Mouse (Mus musculus) embryonic fibroblast, embryonic 13.5 days (primary cell): ENCODE measurements around the gene Elovl6.

Source experiments
- CTCF ChIP-seq: IDR thresholded peaks from 2 replicates; pipeline ENCODE4 v1.5.1; 2011; ENCODE audit warnings: mild to moderate bottlenecking, control low read depth, low read length, moderate library complexity, borderline replicate concordance; ENCODE audit not compliant: insufficient read depth
- POLR2A ChIP-seq: IDR thresholded peaks from 2 replicates; pipeline ENCODE4 v1.6.1; 2011; ENCODE audit warnings: low read depth, mild to moderate bottlenecking, control low read depth, low read length, moderate library complexity

- TF ChIP-seq CTCF (no peak), POLR2A (no peak)
These were observed 73.8 kb downstream of the Elovl6 start for GRCm38 (mm10) chr3:129605934-129606333.
